Mouse (Mus musculus): ENCODE results near the gene Naf1.

The Naf1 gene

DNA sequence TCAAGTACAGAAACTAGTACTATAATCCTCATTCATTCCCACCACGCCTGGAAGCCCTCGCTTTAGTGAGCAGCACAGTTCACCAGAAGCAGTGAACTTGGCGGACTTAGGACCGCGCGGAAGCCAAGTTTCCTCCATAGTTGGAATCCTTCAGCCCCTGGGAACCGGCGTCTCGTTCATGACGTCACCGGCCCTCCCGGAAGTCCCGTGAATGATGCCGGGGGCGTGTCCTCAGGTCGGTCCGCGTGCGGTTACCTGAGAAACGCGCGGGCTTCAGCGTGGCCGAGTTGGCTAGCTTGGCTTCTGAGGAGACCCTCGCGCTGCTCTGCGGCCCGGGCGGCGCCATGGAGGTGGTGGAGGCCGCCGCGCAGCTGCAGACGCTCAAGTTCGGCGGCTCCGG, at the start of gene Naf1:
TSS of gene Naf1 (plus strand) at position 195 of the 400 bp plus-strand sequence.
- in situ Hi-C loops (cut with MboI, MseI) = loop anchor here (5.0 to 25.0 kb wide), 4 partner anchors 373 to 1952 kb away; partner anchors contain the start of gene Tma16 (in 1 of the 2)

- in situ Hi-C loops (cut with MboI, MseI) = loop anchor here (5.0 to 25.0 kb wide), 4 partner anchors 374 to 1951 kb away; partner anchors contain the start of gene Tma16 (in 1 of the 2)
These were observed 1.0 kb downstream of the Naf1 start for GRCm38 (mm10) chr8:66860921-66861588.

DNA sequence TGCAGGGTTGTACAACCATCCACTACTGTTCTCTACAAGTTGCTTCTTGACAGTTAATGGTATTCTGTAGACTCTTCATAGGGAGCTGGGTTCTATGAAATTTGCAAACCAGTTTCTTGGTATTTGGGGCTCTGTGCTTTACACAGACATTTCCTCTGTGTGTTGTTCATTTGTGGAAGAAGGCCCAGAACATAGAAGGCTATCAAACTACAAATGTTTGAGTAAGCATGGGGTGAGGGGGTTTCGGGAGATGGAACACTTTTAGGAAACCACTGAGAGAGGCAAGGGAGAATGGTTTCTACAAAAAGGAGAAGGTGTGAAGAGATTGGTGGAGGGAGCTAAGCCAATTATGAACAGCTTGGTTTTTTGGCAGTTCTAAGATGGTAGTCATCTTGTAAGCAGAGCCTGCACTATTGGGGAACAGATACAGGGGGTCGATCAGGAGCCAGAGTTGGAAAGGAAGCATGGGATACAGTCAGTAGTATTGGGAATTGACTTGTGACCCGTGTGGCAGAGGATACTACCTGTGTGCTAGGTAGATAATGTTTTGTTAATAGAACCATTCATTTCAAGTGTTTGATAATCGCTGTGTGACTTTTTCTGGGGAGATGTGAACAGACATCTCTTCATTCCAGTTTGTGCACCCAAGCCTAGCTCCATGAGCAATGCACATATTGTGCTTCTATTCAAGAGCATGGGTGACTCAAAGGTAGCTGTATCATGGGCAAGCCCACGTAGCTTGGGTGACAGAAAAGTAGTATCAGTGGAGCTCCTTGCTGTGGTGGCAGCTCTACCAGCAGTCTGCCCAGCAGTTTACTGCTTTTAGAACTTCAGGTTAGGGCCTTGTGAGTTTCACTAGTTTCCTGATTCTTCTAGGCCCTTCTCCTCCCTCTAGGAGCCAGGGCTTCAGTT, 1.8 kb downstream of the Naf1 start:
- in situ Hi-C loops (cut with MboI, MseI) = loop anchor here (5.0 to 25.0 kb wide), 4 partner anchors 375 to 1950 kb away; partner anchors contain the start of gene Tma16 (in 1 of the 2)

DNA sequence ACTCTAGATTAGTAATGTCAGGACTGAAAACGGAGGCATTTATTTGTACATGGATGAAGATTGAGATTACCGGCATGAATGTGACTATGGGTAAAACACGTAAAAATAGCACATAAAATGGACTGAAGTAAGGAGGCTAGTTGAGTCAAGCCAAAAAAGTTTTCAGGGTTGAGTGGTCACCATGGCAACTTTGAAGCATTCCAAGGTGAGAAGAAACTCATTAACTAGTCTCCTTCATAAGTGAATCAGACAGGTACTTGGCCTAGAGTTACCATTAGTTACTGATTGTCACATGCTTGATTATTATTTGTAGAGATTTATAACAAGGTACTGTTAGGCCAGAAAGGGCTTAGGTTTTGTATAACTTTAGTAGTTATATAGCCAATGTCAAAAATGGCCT, 3.7 kb downstream of the Naf1 start:
- in situ Hi-C loops (cut with MboI, MseI) = loop anchor here (5.0 to 25.0 kb wide), 4 partner anchors 376 to 1949 kb away; partner anchors contain the start of gene Tma16 (in 1 of the 2)

GRCm38 (mm10) chr8:66865120-66865519, 5.1 kb downstream of the Naf1 start:
- in situ Hi-C loops (cut with MboI, MseI) = loop anchor here in 1 of 2 experiments (25.0 kb wide), 3 partner anchors 1397 to 1947 kb away; no protein-coding TSS in a partner anchor

GRCm38 (mm10) chr8:66867679-66868078, 7.7 kb downstream of the Naf1 start:
- in situ Hi-C loops (cut with MboI, MseI) = loop anchor here in 1 of 2 experiments (25.0 kb wide), 3 partner anchors 1395 to 1945 kb away; no protein-coding TSS in a partner anchor

GRCm38 (mm10) chr8:66869211-66869932, 9.4 kb downstream of the Naf1 start:
- in situ Hi-C loops (cut with MboI, MseI) = loop anchor here in 1 of 2 experiments (25.0 kb wide), 3 partner anchors 1393 to 1943 kb away; no protein-coding TSS in a partner anchor

GRCm38 (mm10) chr8:66883866-66884265, 23.8 kb downstream of the Naf1 start:
- in situ Hi-C loops (cut with MboI, MseI) = loop anchor here in 1 of 2 experiments (25.0 kb wide), 1 partner anchor 397 kb away; the partner anchor contains the start of gene Tma16

GRCm38 (mm10) chr8:66891879-66892278, 31.9 kb downstream of the Naf1 start:
- in situ Hi-C loops (cut with MboI, MseI) = loop anchor here in 1 of 2 experiments (25.0 kb wide), 1 partner anchor 405 kb away; the partner anchor contains the start of gene Tma16

- in situ Hi-C loops (cut with MboI, MseI) = loop anchor here in 1 of 2 experiments (25.0 kb wide), 2 partner anchors 193 to 368 kb away; no protein-coding TSS in a partner anchor
These were observed 45.0 kb downstream of the Naf1 start for GRCm38 (mm10) chr8:66905000-66905399.

GRCm38 (mm10) chr8:66905557-66905956, 45.5 kb downstream of the Naf1 start:
- in situ Hi-C loops (cut with MboI, MseI) = loop anchor here in 1 of 2 experiments (25.0 kb wide), 2 partner anchors 193 to 368 kb away; no protein-coding TSS in a partner anchor

- in situ Hi-C loops (cut with MboI, MseI) = loop anchor here in 1 of 2 experiments (25.0 kb wide), 2 partner anchors 194 to 369 kb away; no protein-coding TSS in a partner anchor
These were observed 46.1 kb downstream of the Naf1 start for GRCm38 (mm10) chr8:66906116-66906515.

DNA sequence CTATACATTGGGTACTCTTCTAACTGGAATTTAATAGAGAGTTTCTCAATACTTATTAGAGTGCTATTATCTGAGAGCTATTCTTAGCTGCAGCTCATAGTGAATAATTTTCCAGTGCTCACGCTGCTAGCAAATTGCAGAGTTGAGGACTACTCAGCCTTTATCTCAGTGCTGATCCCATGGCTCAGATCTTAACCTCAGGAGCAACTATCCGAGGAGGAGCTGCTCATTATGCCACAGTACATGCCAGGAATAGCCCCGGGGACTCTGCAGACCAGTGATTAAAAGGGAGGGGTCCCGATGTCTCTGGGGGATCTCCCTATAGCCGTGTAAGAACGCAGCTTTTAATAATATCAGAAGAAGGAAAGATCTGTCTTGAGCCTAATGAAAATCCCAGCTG, 50.7 kb downstream of the Naf1 start:
- in situ Hi-C loops (cut with MboI, MseI) = loop anchor here in 1 of 2 experiments (10.0 to 25.0 kb wide), 3 partner anchors 198 to 724 kb away; no protein-coding TSS in a partner anchor

DNA sequence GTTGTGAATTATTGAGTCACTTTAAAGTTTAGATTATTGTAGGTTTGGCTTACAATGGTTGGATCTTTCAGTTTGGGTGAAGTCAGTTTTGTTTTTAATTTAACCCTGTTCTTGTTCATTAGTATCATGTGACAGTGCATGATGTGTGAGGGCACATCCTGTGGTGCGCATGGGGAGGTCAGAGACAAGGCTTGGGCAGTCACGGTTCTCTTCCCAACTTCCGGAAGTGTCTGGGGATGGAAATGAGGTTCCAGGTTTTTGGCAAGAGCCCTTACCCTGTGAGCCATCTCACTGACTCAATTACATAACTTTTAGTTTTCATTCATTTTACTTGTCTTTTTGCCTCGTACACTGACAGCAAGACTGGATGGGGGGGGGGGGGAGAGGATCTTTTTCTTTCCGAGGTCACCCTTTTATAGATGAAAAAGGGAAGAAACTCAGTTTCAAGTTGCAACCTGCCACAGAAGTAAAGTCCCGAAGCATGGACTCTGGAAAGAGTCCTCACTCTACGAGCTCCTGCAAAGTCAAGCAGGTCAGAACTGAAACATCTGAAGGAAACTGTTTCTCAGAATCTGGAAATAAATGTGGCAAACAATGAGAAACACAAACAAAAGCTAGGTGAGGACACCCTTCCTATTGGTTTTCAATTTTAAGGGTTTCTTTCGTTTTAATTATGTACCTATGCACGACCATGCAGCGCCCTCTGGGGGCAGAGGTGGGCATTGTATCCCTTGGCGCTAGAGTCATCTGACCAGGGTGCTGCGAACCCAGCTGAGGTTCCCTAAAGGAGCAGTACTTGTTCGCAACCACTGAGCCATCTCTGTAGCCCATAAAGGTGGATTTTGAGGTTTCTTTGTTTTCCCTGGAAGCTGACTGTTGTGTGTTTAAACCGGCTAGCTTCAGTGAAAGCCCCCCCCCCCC, 53.9 kb downstream of the Naf1 start:
- in situ Hi-C loops (cut with MboI, MseI) = loop anchor here in 1 of 2 experiments (10.0 to 25.0 kb wide), 3 partner anchors 202 to 721 kb away; no protein-coding TSS in a partner anchor

DNA sequence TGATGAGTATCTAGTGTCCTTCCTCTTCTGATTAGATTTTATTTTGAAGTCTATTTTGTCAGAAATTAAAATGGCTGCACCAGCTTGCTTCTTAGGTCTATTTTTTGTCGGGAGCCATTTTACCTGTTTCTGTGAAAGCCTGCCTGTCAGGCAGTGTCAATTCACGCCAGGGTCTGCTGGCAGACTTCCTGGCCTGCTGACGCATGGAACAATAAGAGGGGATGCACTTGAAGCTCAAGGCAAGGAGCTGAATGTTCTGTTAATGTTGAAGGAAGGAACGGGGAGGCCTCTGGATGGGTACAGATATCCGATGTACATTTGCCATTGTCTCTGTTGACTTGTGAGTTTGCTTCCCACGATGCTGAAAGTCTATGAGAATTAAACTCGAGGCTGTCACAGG, 56.0 kb downstream of the Naf1 start:
- in situ Hi-C loops (cut with MboI, MseI) = loop anchor here in 1 of 2 experiments (10.0 to 25.0 kb wide), 3 partner anchors 204 to 719 kb away; no protein-coding TSS in a partner anchor

- in situ Hi-C loops (cut with MboI, MseI) = loop anchor here in 1 of 2 experiments (10.0 to 25.0 kb wide), 3 partner anchors 206 to 717 kb away; no protein-coding TSS in a partner anchor
These were observed 57.9 kb downstream of the Naf1 start for GRCm38 (mm10) chr8:66917695-66918467.

- in situ Hi-C loops (cut with MboI, MseI) = loop anchor here in 1 of 2 experiments (10.0 to 25.0 kb wide), 3 partner anchors 206 to 716 kb away; no protein-coding TSS in a partner anchor
These were observed 58.5 kb downstream of the Naf1 start for GRCm38 (mm10) chr8:66918471-66918870.

DNA sequence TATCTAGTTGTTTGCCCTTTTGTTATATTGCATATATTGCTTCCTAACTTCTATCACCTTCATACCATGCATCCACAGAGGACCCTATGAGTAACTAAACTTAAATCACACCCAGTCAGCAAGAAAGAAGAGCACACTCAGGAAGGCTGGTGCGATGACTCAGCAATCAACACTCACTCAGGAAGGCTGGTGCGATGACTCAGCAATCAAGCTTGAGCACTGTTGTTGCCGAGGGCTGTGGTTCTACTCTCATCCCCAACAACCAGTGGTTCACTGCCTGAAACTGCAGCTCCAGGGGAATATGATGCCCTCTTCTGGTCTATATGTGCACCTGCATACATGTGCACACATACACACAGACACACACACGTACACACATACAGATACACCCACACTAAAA, 73.7 kb downstream of the Naf1 start:
- in situ Hi-C loops (cut with MboI, MseI) = no loop called here
